Mouse (Mus musculus) liver, embryonic 11.5 days (tissue): ENCODE results near the gene Gm1604a. TPM values are rescaled to one million over a fixed set of nuclear protein-coding genes. Genes with fewer than 3 reads are reported as not detected.
A peak's percentile ranks its signal among the peaks of the same experiment; 100 is the strongest.
"Not testable (repeated sequence)": the region's sequence is repeated elsewhere in the genome, so short reads cannot be mapped to it uniquely, and the experiment has no call there.

Source experiments
- ATAC-seq: fragments of 200-750 bp; cut with Nextera tagmentation; replicated peaks from 2 replicates; pipeline ENCODE4 v1.8.0; 2017; ENCODE audit warnings: moderate number of reproducible peaks, mild to moderate bottlenecking, moderate TSS enrichment, moderate library complexity; ENCODE audit not compliant: low FRiP score
- DNase-seq: peaks from one replicate; pipeline ENCODE4 v3.0.0-alpha.2; 2017; ENCODE audit warnings: low spot score
- H3K27ac ChIP-seq: fragments of 300-500 bp; sonication (generic); 2 replicates; pipeline ENCODE4 v1.5.1; 2014; ENCODE audit warnings: mild to moderate bottlenecking, low read depth, low read length, control low read depth
- H3K27me3 ChIP-seq: fragments of 300-500 bp; sonication (generic); replicated peaks from 2 replicates; pipeline ENCODE4 v1.6.1; 2014; ENCODE audit warnings: low read length, mixed read lengths; ENCODE audit not compliant: control insufficient read depth, insufficient read depth
- H3K36me3 ChIP-seq: fragments of 300-500 bp; sonication (generic); 2 replicates; pipeline ENCODE4 v1.6.1; 2014; ENCODE audit warnings: mild to moderate bottlenecking, low read length, moderate library complexity, mixed read lengths; ENCODE audit not compliant: control insufficient read depth, insufficient read depth
- H3K4me1 ChIP-seq: fragments of 300-500 bp; sonication (generic); replicated peaks from 2 replicates; pipeline ENCODE4 v1.6.1; 2014; ENCODE audit warnings: low read length, mixed read lengths; ENCODE audit not compliant: control insufficient read depth, insufficient read depth
- H3K4me2 ChIP-seq: fragments of 300-500 bp; sonication (generic); 2 replicates; pipeline ENCODE4 v1.6.1; 2014; ENCODE audit warnings: mild to moderate bottlenecking, control low read depth, moderate library complexity
- H3K4me3 ChIP-seq: fragments of 300-500 bp; sonication (generic); 2 replicates; pipeline ENCODE4 v1.5.1; 2014; ENCODE audit warnings: low read depth, low read length, control low read depth
- H3K9ac ChIP-seq: fragments of 300-500 bp; sonication (generic); 2 replicates; pipeline ENCODE4 v1.6.1; 2014; ENCODE audit warnings: low read depth, low read length, control low read depth
- H3K9me3 ChIP-seq: fragments of 300-500 bp; sonication (generic); 2 replicates; pipeline ENCODE4 v1.6.1; 2016; ENCODE audit warnings: low read length, inconsistent platforms, mixed read lengths; ENCODE audit not compliant: control insufficient read depth
- WGBS: fragments of 180-500 bp; shearing (Covaris S2); extraction: QIAGEN DNeasy Blood & Tissue Kit; methylation state at CpG from one replicate; pipeline ENCODE4 v1.1.7; 2014; 5-methylcytosine and 5-hydroxymethylcytosine counted together
- polyA plus RNA-seq: library from polyadenylated mRNA; unstranded; fragments of >200 nt; fragmentation: Nextera tagmentation; extraction: Ambion mirVana; gene quantifications from 2 replicates; pipeline ENCODE4 v1.2.1, GENCODE M21; 2014

The Gm1604a gene
- polyA plus RNA-seq, result not detected in 2 replicates

DNA sequence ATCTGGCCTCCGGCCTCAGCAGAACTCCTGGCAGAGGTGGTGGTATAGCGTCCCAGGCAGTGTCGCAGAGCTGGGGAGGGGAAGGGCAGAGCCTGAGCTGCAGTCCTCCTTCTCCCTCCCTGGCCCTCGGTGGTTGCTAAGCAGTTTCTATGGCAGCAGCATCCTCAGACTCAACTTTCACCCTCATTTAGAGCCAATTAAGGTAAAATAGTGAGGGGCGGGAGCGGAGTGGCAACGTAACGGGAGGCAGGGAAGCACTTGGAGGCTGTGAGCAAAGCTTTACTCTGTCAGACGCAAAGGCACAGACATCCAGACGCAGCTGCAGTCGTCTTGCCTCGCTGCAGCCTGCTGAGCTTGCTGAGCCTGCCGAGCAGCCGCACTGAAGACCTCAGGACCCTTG is at the start of gene Gm1604a:
TSS of gene Gm1604a (plus strand) at position 312 of the 400 bp plus-strand sequence.
- H3K9me3 ChIP-seq, DNase-seq, ATAC-seq, H3K4me1 ChIP-seq, H3K27ac ChIP-seq, H3K4me2 ChIP-seq, H3K9ac ChIP-seq, H3K27me3 ChIP-seq, H3K4me3 ChIP-seq, H3K36me3 ChIP-seq: not testable (repeated sequence)
- 43% methylated on average over 6 of the region's 14 CpGs for WGBS

DNA sequence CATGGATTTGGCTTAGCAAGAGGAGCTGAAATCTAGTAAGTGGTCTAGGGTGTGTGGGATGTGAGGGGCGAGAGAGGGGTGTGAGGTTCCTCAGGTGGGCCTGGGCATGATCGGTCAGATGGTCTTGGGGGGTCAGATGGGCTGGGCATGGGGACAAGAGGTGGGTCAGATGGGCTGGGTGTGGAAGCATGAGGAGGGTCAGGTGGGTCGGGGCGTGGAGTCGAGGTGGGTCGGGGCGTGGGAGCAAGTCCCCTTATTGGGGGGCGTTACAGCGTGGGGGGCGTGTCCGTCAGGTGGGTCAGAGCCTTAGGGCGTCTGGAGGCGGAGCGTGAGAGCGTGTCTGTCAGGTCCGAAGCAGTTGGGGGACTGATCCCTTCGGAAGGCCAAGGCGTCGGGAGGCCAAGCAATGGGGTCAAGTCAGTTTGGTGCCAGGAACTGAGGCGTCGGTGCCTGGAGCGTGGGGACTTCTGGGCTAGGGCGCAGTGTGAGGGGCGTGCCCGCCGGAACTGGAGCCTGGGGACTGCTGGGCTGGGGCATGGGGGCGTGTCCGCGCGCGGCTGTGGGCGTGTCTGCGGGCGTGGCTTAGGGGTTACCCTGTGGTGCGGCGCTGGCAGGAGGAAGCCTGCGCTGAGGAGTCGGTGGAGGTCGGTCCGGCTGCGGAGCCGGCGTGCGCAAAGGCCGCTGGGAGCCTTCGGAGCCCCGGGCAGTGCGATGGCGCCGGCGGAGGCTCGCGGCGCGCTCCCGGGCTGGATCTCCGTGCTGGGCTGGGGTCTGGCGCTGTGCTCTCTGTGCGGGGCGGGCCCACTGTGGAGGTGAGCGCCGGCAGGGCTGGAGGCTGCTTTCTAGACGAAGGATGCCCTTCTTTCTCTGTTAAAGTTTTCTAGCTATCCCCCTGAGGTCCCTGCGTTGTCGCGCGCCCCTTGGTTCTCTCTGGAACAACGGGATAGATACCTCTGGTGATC is 46.8 kb upstream of the Gm1604a start, which contains the start of gene Gm49721:
TSS of gene Gm49721 (plus strand) at position 618 of the 962 bp plus-strand sequence.
- peak within 1 kb of the TSS; percentile 61 for H3K4me3 ChIP-seq
- peak; percentile 100 for ATAC-seq
- not testable (repeated sequence) for H3K36me3 ChIP-seq, H3K4me1 ChIP-seq, H3K27me3 ChIP-seq, H3K27ac ChIP-seq, H3K9me3 ChIP-seq
- peak; percentile 43 for DNase-seq
- peak within 1 kb of the TSS; percentile 66 for H3K9ac ChIP-seq
- peak within 1 kb of the TSS; percentile 59 for H3K4me2 ChIP-seq
- WGBS, result under 1% methylated on average over 41 of the region's 68 CpGs

DNA sequence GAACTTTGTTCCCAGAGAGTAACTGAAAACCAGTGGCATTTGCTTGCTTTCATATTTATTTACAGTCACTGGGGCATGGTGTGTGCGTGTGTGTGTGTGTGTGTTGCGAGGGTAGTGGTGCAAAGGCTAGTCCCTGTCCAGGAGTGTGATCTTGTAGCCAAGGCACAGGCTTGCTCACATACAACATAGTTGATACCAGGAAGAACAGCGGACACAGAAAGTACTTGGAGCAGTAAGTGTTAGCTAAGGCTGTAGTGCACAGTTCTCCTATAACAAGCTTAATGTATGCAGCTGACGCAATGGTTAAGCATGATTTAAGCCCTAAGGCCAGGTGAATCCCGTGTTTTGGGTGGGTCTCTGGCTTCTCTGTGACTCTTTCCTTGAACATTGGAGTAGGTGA is 46.0 kb upstream of the Gm1604a start:
- H3K9me3 ChIP-seq, H3K4me1 ChIP-seq, H3K27me3 ChIP-seq, H3K36me3 ChIP-seq, DNase-seq, H3K27ac ChIP-seq: not testable (repeated sequence)
- 20% methylated on average over 4 of the region's 5 CpGs for WGBS
- ATAC-seq, result peak; percentile 11; the same call in 1 of the 2 replicates
- Histone ChIP-seq H3K4me3 (peak overlapping the region; percentile 61), H3K4me2 (peak overlapping the region; percentile 58), H3K9ac (peak overlapping the region; percentile 66)

DNA sequence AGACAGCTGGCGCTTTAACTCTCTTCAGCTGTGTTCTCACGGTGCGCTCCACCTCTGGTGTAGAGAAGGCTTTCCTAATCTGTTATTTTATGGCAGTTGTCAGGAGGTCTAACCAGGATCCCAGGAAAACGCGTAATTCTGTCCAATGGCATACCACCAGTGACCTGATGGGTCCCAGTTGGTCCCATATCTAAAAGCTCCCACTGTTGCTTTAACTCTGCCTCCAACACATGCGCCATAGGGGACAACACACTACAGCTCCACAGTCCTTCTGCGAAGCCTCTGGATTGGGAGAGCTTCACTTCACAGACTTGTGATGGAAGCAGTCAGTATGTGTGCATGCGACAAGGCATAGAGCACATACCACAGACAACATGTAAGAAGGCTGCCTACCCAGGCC is 45.2 kb upstream of the Gm1604a start:
- not testable (repeated sequence) for H3K27ac ChIP-seq, H3K9me3 ChIP-seq, H3K27me3 ChIP-seq, H3K4me3 ChIP-seq, H3K36me3 ChIP-seq, H3K4me1 ChIP-seq, DNase-seq, H3K4me2 ChIP-seq, H3K9ac ChIP-seq, ATAC-seq
- 90% methylated on average over 5 of the region's 8 CpGs for WGBS

DNA sequence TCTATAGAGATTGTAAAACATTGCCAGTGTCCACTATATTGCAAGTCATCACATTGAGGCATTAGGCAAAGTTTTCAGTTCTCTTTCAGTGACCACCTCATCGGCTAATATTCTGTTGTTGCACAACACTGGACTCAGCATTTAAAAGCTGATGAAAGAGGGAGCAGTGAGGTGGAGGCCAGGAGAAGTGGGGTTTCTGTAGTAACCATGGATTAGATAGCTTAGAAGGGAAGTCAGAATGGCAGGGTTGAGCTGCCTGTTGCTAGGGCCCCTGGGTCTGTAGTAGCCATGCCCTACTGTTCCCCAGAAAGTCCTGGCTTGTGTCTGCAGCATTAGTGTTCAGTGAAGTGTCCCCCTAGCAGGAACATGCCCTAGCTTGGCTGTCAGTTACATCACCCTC is 39.2 kb upstream of the Gm1604a start:
- not testable (repeated sequence) for H3K36me3 ChIP-seq, ATAC-seq, DNase-seq, H3K4me2 ChIP-seq, H3K4me3 ChIP-seq, H3K27ac ChIP-seq, H3K27me3 ChIP-seq, H3K9ac ChIP-seq, H3K9me3 ChIP-seq, H3K4me1 ChIP-seq
- WGBS, result 86% methylated on average over 1 of the region's 1 CpGs

DNA sequence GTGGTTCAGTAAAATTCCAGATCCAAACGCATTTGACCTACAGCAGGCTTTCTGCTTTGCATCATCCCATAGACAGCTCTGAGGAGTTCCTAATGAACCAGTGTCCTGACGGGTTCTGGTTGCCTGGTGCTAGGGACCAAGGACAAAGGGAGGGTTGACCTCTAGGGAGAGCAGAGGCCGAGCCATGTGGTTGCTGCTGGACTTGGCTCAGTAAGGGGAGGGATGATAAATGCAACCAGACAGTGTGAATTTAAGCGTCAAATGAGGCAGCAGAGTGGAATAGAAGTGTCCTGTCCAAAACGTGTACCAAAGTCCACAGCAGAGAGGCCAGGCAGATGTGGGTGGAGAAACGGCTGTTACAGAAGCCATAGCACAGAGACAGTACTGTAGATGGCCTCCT is 29.9 kb upstream of the Gm1604a start:
- not testable (repeated sequence) for H3K9me3 ChIP-seq, ATAC-seq, H3K27me3 ChIP-seq, H3K9ac ChIP-seq, H3K27ac ChIP-seq, H3K36me3 ChIP-seq, H3K4me1 ChIP-seq, DNase-seq, H3K4me3 ChIP-seq, H3K4me2 ChIP-seq
- WGBS, result no CpG with 5 or more reads among the region's 6 CpGs

DNA sequence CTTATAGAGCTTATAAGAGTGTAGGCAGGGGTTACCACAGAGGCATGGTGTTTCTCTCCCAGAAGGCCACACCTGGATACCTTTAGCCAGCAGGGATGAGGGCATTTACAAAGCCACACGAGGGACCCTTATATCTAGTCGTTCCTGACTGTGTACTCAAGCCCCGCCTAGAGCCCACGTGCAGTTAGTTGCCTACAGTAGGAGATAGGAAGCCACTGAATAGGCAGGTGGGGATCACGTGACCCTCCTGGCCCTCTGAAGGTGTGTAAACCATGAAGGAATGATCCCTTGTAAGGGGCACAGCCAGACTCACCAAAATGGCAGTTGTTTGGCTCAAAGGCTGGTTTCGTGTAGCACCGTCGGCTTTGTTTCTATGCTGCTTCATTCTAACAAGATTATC is 28.5 kb upstream of the Gm1604a start:
- H3K27ac ChIP-seq, H3K36me3 ChIP-seq, H3K4me3 ChIP-seq, H3K27me3 ChIP-seq, H3K4me2 ChIP-seq, DNase-seq, H3K9me3 ChIP-seq, ATAC-seq, H3K4me1 ChIP-seq, H3K9ac ChIP-seq: not testable (repeated sequence)
- 83% methylated on average over 8 of the region's 8 CpGs for WGBS

DNA sequence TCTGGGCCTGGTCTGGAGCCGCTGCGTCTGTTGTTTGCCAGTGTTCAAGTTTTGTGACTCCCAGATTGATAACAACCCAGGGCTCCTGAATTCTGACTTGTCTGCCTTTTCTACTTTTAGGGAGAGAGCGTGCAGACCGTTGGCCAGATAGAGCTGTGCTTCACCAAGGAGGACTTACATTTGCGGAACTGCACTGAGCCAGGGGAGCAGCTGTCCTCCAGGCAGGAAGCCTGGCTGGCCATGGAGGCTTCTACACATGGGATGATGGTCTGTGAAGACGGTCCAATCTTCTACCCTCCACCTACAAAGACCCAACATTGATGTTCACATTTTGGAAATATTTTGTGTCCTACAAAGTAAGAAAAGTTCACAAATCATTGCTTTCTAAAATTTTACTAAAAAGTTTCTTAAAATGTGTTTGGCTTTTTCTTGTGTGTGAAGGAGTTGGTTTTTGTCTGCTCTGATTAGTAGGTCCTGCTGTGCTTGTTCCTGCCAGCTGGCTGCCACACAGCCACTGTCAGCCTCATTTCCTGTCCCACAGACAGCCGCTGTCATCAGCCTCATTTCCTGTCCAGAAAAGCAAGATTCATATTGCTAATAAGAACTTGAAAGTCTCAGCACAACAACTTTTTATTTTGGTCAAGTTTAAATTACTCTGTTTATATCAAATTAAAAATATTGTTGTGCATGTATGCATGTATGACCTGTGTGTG is 27.4 kb upstream of the Gm1604a start:
- not testable (repeated sequence) for H3K9ac ChIP-seq, H3K4me2 ChIP-seq, DNase-seq, ATAC-seq, H3K36me3 ChIP-seq, H3K27me3 ChIP-seq, H3K9me3 ChIP-seq, H3K27ac ChIP-seq, H3K4me1 ChIP-seq, H3K4me3 ChIP-seq
- WGBS, result no CpG with 5 or more reads among the region's 7 CpGs
